Mouse (Mus musculus): ENCODE data around the gene Rnf43. TPM values are rescaled to one million over a fixed set of nuclear protein-coding genes. Genes with fewer than 3 reads are reported as not detected.

The Rnf43 gene
- polyA plus RNA-seq, 1 experiment = 19.6 TPM

- Histone ChIP-seq H3K4me3 (ENCODE audit: low read depth, low read length) (no peak overlapping the region), H3K27me3 (ENCODE audit: control insufficient read depth, insufficient read depth, low read length) (no peaks in the 10 kb centered on the region), H3K36me3 (ENCODE audit: control insufficient read depth, insufficient read depth, low read length) (no peaks in the 10 kb centered on the region; the same call in 1 of the 2 replicates), H3K27ac (ENCODE audit: insufficient read depth, low read depth, low read length) (peak overlapping the region; percentile 62), H3K4me1 (ENCODE audit: control insufficient read depth, insufficient read depth, insufficient read length, low read length) (peaks cover 35% of the 10 kb centered on the region)
- no peak for TF ChIP-seq CTCF (IDR thresholded peaks at IDR 0.05; ENCODE audit: extremely low read depth, insufficient read length, insufficient replicate concordance, low read depth, low read length)
- TF ChIP-seq POLR2A (IDR thresholded peaks at IDR 0.05; ENCODE audit: low read depth, low read length) = no peak
- 34% methylated on average over 5 of the region's 5 CpGs for WGBS
Measured at GRCm38 (mm10) chr11:87708979-87709378, 46.5 kb downstream of the Rnf43 start.

- Histone ChIP-seq H3K4me1 (ENCODE audit: control insufficient read depth, insufficient read depth, insufficient read length, low read length) (peaks cover 29% of the 10 kb centered on the region), H3K36me3 (ENCODE audit: control insufficient read depth, insufficient read depth, low read length) (no peaks in the 10 kb centered on the region), H3K4me3 (ENCODE audit: low read depth, low read length) (peak overlapping the region; percentile 47), H3K27me3 (ENCODE audit: control insufficient read depth, insufficient read depth, low read length) (no peaks in the 10 kb centered on the region), H3K27ac (ENCODE audit: insufficient read depth, low read depth, low read length) (peak overlapping the region; percentile 78)
- no peak for TF ChIP-seq CTCF (IDR thresholded peaks at IDR 0.05; ENCODE audit: extremely low read depth, insufficient read length, insufficient replicate concordance, low read depth, low read length)
- TF ChIP-seq POLR2A (IDR thresholded peaks at IDR 0.05; ENCODE audit: low read depth, low read length) = no peak
- WGBS = 8% methylated on average over 21 of the region's 21 CpGs
Measured at GRCm38 (mm10) chr11:87709513-87710261, 47.2 kb downstream of the Rnf43 start.

- no peaks in the 10 kb centered on the region for H3K36me3 ChIP-seq (ENCODE audit: control insufficient read depth, insufficient read depth, low read length)
- H3K27ac ChIP-seq (ENCODE audit: insufficient read depth, low read depth, low read length) = peak overlapping the region; percentile 78
- peaks cover 26% of the 10 kb centered on the region for H3K4me1 ChIP-seq (ENCODE audit: control insufficient read depth, insufficient read depth, insufficient read length, low read length)
- 19% methylated on average over 7 of the region's 7 CpGs for WGBS
- H3K4me3 ChIP-seq (ENCODE audit: low read depth, low read length) = peak overlapping the region; percentile 47
- TF ChIP-seq CTCF (IDR thresholded peaks at IDR 0.05; ENCODE audit: extremely low read depth, insufficient read length, insufficient replicate concordance, low read depth, low read length) = no peak
- no peaks in the 10 kb centered on the region for H3K27me3 ChIP-seq (ENCODE audit: control insufficient read depth, insufficient read depth, low read length)
Measured at GRCm38 (mm10) chr11:87710262-87710615, 47.7 kb downstream of the Rnf43 start.

GRCm38 (mm10) chr11:87712188-87712587, 49.7 kb downstream of the Rnf43 start:
- WGBS = 73% methylated on average over 4 of the region's 4 CpGs
- Histone ChIP-seq H3K4me3 (ENCODE audit: low read depth, low read length) (no peak overlapping the region), H3K27me3 (ENCODE audit: control insufficient read depth, insufficient read depth, low read length) (no peaks in the 10 kb centered on the region), H3K4me1 (ENCODE audit: control insufficient read depth, insufficient read depth, insufficient read length, low read length) (peaks cover 21% of the 10 kb centered on the region; the same call in 1 of the 2 replicates), H3K27ac (ENCODE audit: insufficient read depth, low read depth, low read length) (no peak overlapping the region), H3K36me3 (ENCODE audit: control insufficient read depth, insufficient read depth, low read length) (no peaks in the 10 kb centered on the region)
- TF ChIP-seq CTCF (IDR thresholded peaks at IDR 0.05; ENCODE audit: extremely low read depth, insufficient read length, insufficient replicate concordance, low read depth, low read length) (no peak), POLR2A (IDR thresholded peaks at IDR 0.05; ENCODE audit: low read depth, low read length) (no peak)

GRCm38 (mm10) chr11:87715999-87716398, 53.5 kb downstream of the Rnf43 start:
- TF ChIP-seq POLR2A (IDR thresholded peaks at IDR 0.05; ENCODE audit: low read depth, low read length) = no peak
- no peak for TF ChIP-seq CTCF (IDR thresholded peaks at IDR 0.05; ENCODE audit: extremely low read depth, insufficient read length, insufficient replicate concordance, low read depth, low read length)
- no peaks in the 10 kb centered on the region for H3K27me3 ChIP-seq (ENCODE audit: control insufficient read depth, insufficient read depth, low read length)
- no peak overlapping the region for H3K4me3 ChIP-seq (ENCODE audit: low read depth, low read length)
- peaks cover 4% of the 10 kb centered on the region; the same call in 1 of the 2 replicates for H3K4me1 ChIP-seq (ENCODE audit: control insufficient read depth, insufficient read depth, insufficient read length, low read length)
- H3K27ac ChIP-seq (ENCODE audit: insufficient read depth, low read depth, low read length) = no peak overlapping the region
- WGBS = 77% methylated on average over 4 of the region's 4 CpGs
- H3K36me3 ChIP-seq (ENCODE audit: control insufficient read depth, insufficient read depth, low read length) = peaks cover 16% of the 10 kb centered on the region

- no peaks in the 10 kb centered on the region for H3K4me1 ChIP-seq (ENCODE audit: control insufficient read depth, insufficient read depth, insufficient read length, low read length)
- no peak overlapping the region for H3K27ac ChIP-seq (ENCODE audit: insufficient read depth, low read depth, low read length)
- TF ChIP-seq POLR2A (IDR thresholded peaks at IDR 0.05; ENCODE audit: low read depth, low read length) = no peak
- WGBS = 75% methylated on average over 7 of the region's 7 CpGs
- H3K36me3 ChIP-seq (ENCODE audit: control insufficient read depth, insufficient read depth, low read length) = peaks cover 19% of the 10 kb centered on the region
- no peaks in the 10 kb centered on the region for H3K27me3 ChIP-seq (ENCODE audit: control insufficient read depth, insufficient read depth, low read length)
- H3K4me3 ChIP-seq (ENCODE audit: low read depth, low read length) = no peak overlapping the region
Measured at GRCm38 (mm10) chr11:87719526-87719925, 57.0 kb downstream of the Rnf43 start.

GRCm38 (mm10) chr11:87720324-87720723, 57.8 kb downstream of the Rnf43 start:
- Histone ChIP-seq H3K4me1 (ENCODE audit: control insufficient read depth, insufficient read depth, insufficient read length, low read length) (no peaks in the 10 kb centered on the region), H3K27ac (ENCODE audit: insufficient read depth, low read depth, low read length) (no peak overlapping the region), H3K4me3 (ENCODE audit: low read depth, low read length) (no peak overlapping the region), H3K27me3 (ENCODE audit: control insufficient read depth, insufficient read depth, low read length) (no peaks in the 10 kb centered on the region), H3K36me3 (ENCODE audit: control insufficient read depth, insufficient read depth, low read length) (peaks cover 19% of the 10 kb centered on the region)
- 68% methylated on average over 9 of the region's 9 CpGs for WGBS
- no peak for TF ChIP-seq CTCF (IDR thresholded peaks at IDR 0.05; ENCODE audit: extremely low read depth, insufficient read length, insufficient replicate concordance, low read depth, low read length)
- no peak for TF ChIP-seq POLR2A (IDR thresholded peaks at IDR 0.05; ENCODE audit: low read depth, low read length)
